Mouse (Mus musculus) liver, postnatal 0 days (tissue): ENCODE data around the gene Strada.

Experiments
- CTCF ChIP-seq: sonication (generic); IDR thresholded peaks from 2 replicates; pipeline ENCODE4 v1.5.1; 2016; ENCODE audit warnings: antibody characterized with exemption, low read depth
- EP300 ChIP-seq: IDR thresholded peaks from 2 replicates; pipeline ENCODE4 v1.6.1; 2016; ENCODE audit warnings: antibody characterized with exemption, low read depth, mild to moderate bottlenecking

- TF ChIP-seq CTCF = no peak
- no peak for TF ChIP-seq EP300
Measured at GRCm38 (mm10) chr11:106179711-106180448, 22.1 kb downstream of the Strada start.
